Mouse (Mus musculus) heart, embryonic 15.5 days (tissue): Measurements from ENCODE around the gene Man2a2. TPM values are rescaled to one million over a fixed set of nuclear protein-coding genes. Genes with fewer than 3 reads are reported as not detected.

Experiments
- ATAC-seq: fragments of 200-750 bp; cut with Nextera tagmentation; replicated peaks from 2 replicates; pipeline ENCODE4 v1.8.0; 2017; ENCODE audit warnings: low read depth, moderate TSS enrichment; ENCODE audit not compliant: insufficient number of reproducible peaks, insufficient read depth, low FRiP score
- H3K27ac ChIP-seq: fragments of 300-500 bp; sonication (generic); 2 replicates; pipeline ENCODE4 v1.5.1; 2015; ENCODE audit warnings: mild to moderate bottlenecking, inconsistent platforms
- H3K27me3 ChIP-seq: fragments of 300-500 bp; sonication (generic); 2 replicates; pipeline ENCODE4 v1.6.1; 2015; ENCODE audit warnings: inconsistent platforms
- H3K36me3 ChIP-seq: fragments of 300-500 bp; sonication (generic); 2 replicates; pipeline ENCODE4 v1.6.1; 2015; ENCODE audit warnings: mild to moderate bottlenecking, inconsistent platforms
- H3K4me1 ChIP-seq: fragments of 300-500 bp; sonication (generic); replicated peaks from 2 replicates; pipeline ENCODE4 v1.6.1; 2015; ENCODE audit warnings: inconsistent platforms
- H3K4me2 ChIP-seq: fragments of 300-500 bp; sonication (generic); 2 replicates; pipeline ENCODE4 v1.6.1; 2015; ENCODE audit warnings: inconsistent platforms, mild to moderate bottlenecking, moderate library complexity
- H3K4me3 ChIP-seq: fragments of 300-500 bp; sonication (generic); 2 replicates; pipeline ENCODE4 v1.5.1; 2015; ENCODE audit warnings: mild to moderate bottlenecking, inconsistent platforms
- H3K9ac ChIP-seq: fragments of 300-500 bp; sonication (generic); 2 replicates; pipeline ENCODE4 v1.6.1; 2015; ENCODE audit warnings: mild to moderate bottlenecking, inconsistent platforms
- H3K9me3 ChIP-seq: fragments of 300-500 bp; sonication (generic); replicated peaks from 2 replicates; pipeline ENCODE4 v1.6.1; 2016; ENCODE audit warnings: inconsistent platforms
- WGBS: fragments of 180-500 bp; shearing (Covaris S2); methylation state at CpG from one replicate; pipeline ENCODE4 v1.1.7; 2015; ENCODE audit warnings: mixed read lengths; 5-methylcytosine and 5-hydroxymethylcytosine counted together
- polyA plus RNA-seq: library from polyadenylated mRNA; unstranded; fragments of >200 nt; fragmentation: Nextera tagmentation; extraction: Ambion mirVana; gene quantifications from 2 replicates; pipeline ENCODE4 v1.2.1, GENCODE M21; 2015

Man2a2 gene
- polyA plus RNA-seq, 1 experiment from 2014 or later: 15.1 TPM

- ATAC-seq: 0 out of 2 replicates have a peak, but pooled peaks have one; percentile 13
- H3K4me2 ChIP-seq: peak overlapping the region; percentile 86
- 49% methylated on average over 20 of the region's 20 CpGs for WGBS
- no peaks in the 10 kb centered on the region for H3K9me3 ChIP-seq
- no peak overlapping the region; the same call in 1 of the 2 replicates for H3K4me3 ChIP-seq
- H3K27ac ChIP-seq: peak overlapping the region; percentile 48
- H3K27me3 ChIP-seq: no peaks in the 10 kb centered on the region
- peaks cover 39% of the 10 kb centered on the region for H3K36me3 ChIP-seq
- peaks cover 28% of the 10 kb centered on the region for H3K4me1 ChIP-seq
- no peak overlapping the region; the same call in 1 of the 2 replicates for H3K9ac ChIP-seq
Measured at GRCm38 (mm10) chr7:80368635-80369421, 2.3 kb downstream of the Man2a2 start.

GRCm38 (mm10) chr7:80368009-80368408, 3.2 kb downstream of the Man2a2 start:
- H3K4me2 ChIP-seq: peak overlapping the region; percentile 86; the same call in 1 of the 2 replicates
- H3K9me3 ChIP-seq: no peaks in the 10 kb centered on the region
- H3K4me3 ChIP-seq: no peak overlapping the region
- 80% methylated on average over 9 of the region's 9 CpGs for WGBS
- no peak overlapping the region for H3K27ac ChIP-seq
- ATAC-seq: no peak
- H3K27me3 ChIP-seq: no peaks in the 10 kb centered on the region
- H3K4me1 ChIP-seq: peaks cover 28% of the 10 kb centered on the region
- peaks cover 47% of the 10 kb centered on the region for H3K36me3 ChIP-seq
- H3K9ac ChIP-seq: no peak overlapping the region

GRCm38 (mm10) chr7:80367232-80367631, 3.9 kb downstream of the Man2a2 start:
- H3K27me3 ChIP-seq: no peaks in the 10 kb centered on the region
- H3K9me3 ChIP-seq: no peaks in the 10 kb centered on the region
- H3K9ac ChIP-seq: no peak overlapping the region
- no peak for ATAC-seq
- no peak overlapping the region for H3K4me3 ChIP-seq
- peaks cover 55% of the 10 kb centered on the region for H3K36me3 ChIP-seq
- 97% methylated on average over 7 of the region's 7 CpGs for WGBS
- H3K27ac ChIP-seq: no peak overlapping the region
- H3K4me2 ChIP-seq: no peak overlapping the region
- H3K4me1 ChIP-seq: peaks cover 28% of the 10 kb centered on the region

GRCm38 (mm10) chr7:80365759-80366158, 5.4 kb downstream of the Man2a2 start:
- no peak overlapping the region for H3K27ac ChIP-seq
- ATAC-seq: no peak
- H3K4me2 ChIP-seq: no peak overlapping the region
- H3K9me3 ChIP-seq: no peaks in the 10 kb centered on the region
- no peak overlapping the region for H3K4me3 ChIP-seq
- peaks cover 25% of the 10 kb centered on the region for H3K4me1 ChIP-seq
- H3K27me3 ChIP-seq: no peaks in the 10 kb centered on the region
- peaks cover 69% of the 10 kb centered on the region for H3K36me3 ChIP-seq
- WGBS: 57% methylated on average over 2 of the region's 2 CpGs
- H3K9ac ChIP-seq: no peak overlapping the region

GRCm38 (mm10) chr7:80360435-80360834, 10.7 kb downstream of the Man2a2 start:
- H3K27ac ChIP-seq: no peak overlapping the region
- no peak overlapping the region for H3K9ac ChIP-seq
- no peaks in the 10 kb centered on the region for H3K27me3 ChIP-seq
- WGBS: 51% methylated on average over 3 of the region's 3 CpGs
- no peak overlapping the region for H3K4me2 ChIP-seq
- H3K4me3 ChIP-seq: no peak overlapping the region
- 0 out of 2 replicates have a peak, but pooled peaks cover 6% of the 10 kb centered on the region for H3K4me1 ChIP-seq
- H3K36me3 ChIP-seq: peaks cover 82% of the 10 kb centered on the region
- no peak for ATAC-seq
- H3K9me3 ChIP-seq: no peaks in the 10 kb centered on the region

- peaks cover 65% of the 10 kb centered on the region for H3K36me3 ChIP-seq
Measured at GRCm38 (mm10) chr7:80358039-80358438, 13.1 kb downstream of the Man2a2 start.

GRCm38 (mm10) chr7:80357156-80357555, 14.0 kb downstream of the Man2a2 start:
- H3K9me3 ChIP-seq: no peaks in the 10 kb centered on the region
- no peak overlapping the region for H3K4me2 ChIP-seq
- H3K9ac ChIP-seq: no peak overlapping the region; the same call in 1 of the 2 replicates
- WGBS: 62% methylated on average over 8 of the region's 8 CpGs
- no peak overlapping the region for H3K4me3 ChIP-seq
- peak; percentile 47 for ATAC-seq
- peaks cover 63% of the 10 kb centered on the region for H3K36me3 ChIP-seq
- peak overlapping the region; percentile 47 for H3K27ac ChIP-seq
- H3K27me3 ChIP-seq: no peaks in the 10 kb centered on the region
- 0 out of 2 replicates have a peak, but pooled peaks cover 6% of the 10 kb centered on the region for H3K4me1 ChIP-seq

More at GRCm38 (mm10) chr7:80358039-80358438, 13.1 kb downstream of the Man2a2 start:
- H3K27me3 ChIP-seq: no peaks in the 10 kb centered on the region
- no peak overlapping the region for H3K27ac ChIP-seq
- H3K4me2 ChIP-seq: no peak overlapping the region
- H3K9ac ChIP-seq: 0 out of 2 replicates have a peak overlapping the region, but pooled peaks have one; percentile 28
- no peak overlapping the region for H3K4me3 ChIP-seq
- H3K9me3 ChIP-seq: no peaks in the 10 kb centered on the region
- H3K4me1 ChIP-seq: 0 out of 2 replicates have a peak, but pooled peaks cover 6% of the 10 kb centered on the region
- no peak for ATAC-seq
- WGBS: 57% methylated on average over 4 of the region's 4 CpGs

- no peak overlapping the region for H3K9ac ChIP-seq
- ATAC-seq: no peak
- H3K4me1 ChIP-seq: 0 out of 2 replicates have a peak, but pooled peaks cover 6% of the 10 kb centered on the region
- H3K9me3 ChIP-seq: no peaks in the 10 kb centered on the region
- H3K27me3 ChIP-seq: no peaks in the 10 kb centered on the region
- no peak overlapping the region for H3K4me2 ChIP-seq
- 83% methylated on average over 13 of the region's 13 CpGs for WGBS
- peak overlapping the region; percentile 47; the same call in 1 of the 2 replicates for H3K27ac ChIP-seq
- no peak overlapping the region for H3K4me3 ChIP-seq
- peaks cover 58% of the 10 kb centered on the region for H3K36me3 ChIP-seq
Measured at GRCm38 (mm10) chr7:80356351-80356750, 14.8 kb downstream of the Man2a2 start.

GRCm38 (mm10) chr7:80352920-80353319, 18.3 kb downstream of the Man2a2 start:
- no peak overlapping the region for H3K4me2 ChIP-seq
- no peaks in the 10 kb centered on the region for H3K9me3 ChIP-seq
- no peak overlapping the region for H3K4me3 ChIP-seq
- H3K9ac ChIP-seq: no peak overlapping the region
- H3K27ac ChIP-seq: no peak overlapping the region
- no peak for ATAC-seq
- H3K27me3 ChIP-seq: no peaks in the 10 kb centered on the region
- WGBS: 85% methylated on average over 8 of the region's 8 CpGs
- 0 out of 2 replicates have a peak, but pooled peaks cover 3% of the 10 kb centered on the region for H3K4me1 ChIP-seq
- peaks cover 41% of the 10 kb centered on the region for H3K36me3 ChIP-seq

- Histone ChIP-seq H3K9ac (no peak overlapping the region), H3K4me2 (no peak overlapping the region), H3K27me3 (no peaks in the 10 kb centered on the region), H3K27ac (no peak overlapping the region), H3K9me3 (no peaks in the 10 kb centered on the region), H3K36me3 (peaks cover 29% of the 10 kb centered on the region), H3K4me3 (no peak overlapping the region), H3K4me1 (peaks cover 6% of the 10 kb centered on the region; the same call in 1 of the 2 replicates)
- no peak for ATAC-seq
- WGBS: 67% methylated on average over 2 of the region's 2 CpGs
Measured at GRCm38 (mm10) chr7:80350808-80351207, 20.4 kb downstream of the Man2a2 start.

GRCm38 (mm10) chr7:80347670-80348586, 23.2 kb downstream of the Man2a2 start:
- H3K27me3 ChIP-seq: no peaks in the 10 kb centered on the region
- ATAC-seq: no peak
- WGBS: 64% methylated on average over 13 of the region's 13 CpGs
- peaks cover 22% of the 10 kb centered on the region for H3K36me3 ChIP-seq
- 0 out of 2 replicates have a peak overlapping the region, but pooled peaks have one; percentile 27 for H3K27ac ChIP-seq
- no peaks in the 10 kb centered on the region for H3K9me3 ChIP-seq
- H3K4me2 ChIP-seq: no peak overlapping the region
- no peak overlapping the region for H3K4me3 ChIP-seq
- peaks cover 14% of the 10 kb centered on the region for H3K4me1 ChIP-seq
- H3K9ac ChIP-seq: no peak overlapping the region
